Mouse (Mus musculus): ENCODE data around the gene Btbd19.

DNA sequence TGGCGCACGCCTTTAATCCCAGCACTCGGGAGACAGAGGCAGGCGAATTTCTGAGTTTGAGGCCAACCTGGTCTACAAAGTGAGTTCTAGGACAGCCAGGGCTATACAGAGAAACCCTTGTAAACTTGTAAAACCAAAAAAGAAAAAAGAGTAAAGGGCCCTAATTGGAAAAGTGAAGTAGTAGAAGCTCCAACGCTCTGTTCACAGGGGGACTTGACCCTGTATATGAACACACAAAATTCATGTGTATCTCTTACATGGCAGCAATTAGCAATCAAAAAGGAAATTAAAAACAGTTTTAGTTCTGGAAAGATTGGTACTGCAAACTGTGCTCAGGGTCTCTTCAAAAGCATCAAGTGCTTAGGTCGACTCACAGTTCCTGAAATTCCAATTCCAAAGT lies 30.8 kb upstream of the Btbd19 start:
- TF ChIP-seq CTCF (IDR thresholded peaks at IDR 0.05): no peak
- no peak for TF ChIP-seq POLR2A (IDR thresholded peaks at IDR 0.05; ENCODE audit: insufficient read depth, low read depth, low read length)

Measured in heart, adult 2 months (tissue).